Mouse (Mus musculus) natural killer cell, adult 2 months (primary cell): ENCODE measurements at regions not wholly inside any gene's neighbourhood (a gene's known extent, or its start where the extent isn't known, plus 50 kb on each side); places are given as distances from the start of the nearest gene placed in this dataset.

Experiments used
- DNase-seq, 2 experiments: peaks; one replicate each; pipeline ENCODE4 v3.0.0; 2022; ENCODE audit warnings: low spot score in 2 of 2

DNA sequence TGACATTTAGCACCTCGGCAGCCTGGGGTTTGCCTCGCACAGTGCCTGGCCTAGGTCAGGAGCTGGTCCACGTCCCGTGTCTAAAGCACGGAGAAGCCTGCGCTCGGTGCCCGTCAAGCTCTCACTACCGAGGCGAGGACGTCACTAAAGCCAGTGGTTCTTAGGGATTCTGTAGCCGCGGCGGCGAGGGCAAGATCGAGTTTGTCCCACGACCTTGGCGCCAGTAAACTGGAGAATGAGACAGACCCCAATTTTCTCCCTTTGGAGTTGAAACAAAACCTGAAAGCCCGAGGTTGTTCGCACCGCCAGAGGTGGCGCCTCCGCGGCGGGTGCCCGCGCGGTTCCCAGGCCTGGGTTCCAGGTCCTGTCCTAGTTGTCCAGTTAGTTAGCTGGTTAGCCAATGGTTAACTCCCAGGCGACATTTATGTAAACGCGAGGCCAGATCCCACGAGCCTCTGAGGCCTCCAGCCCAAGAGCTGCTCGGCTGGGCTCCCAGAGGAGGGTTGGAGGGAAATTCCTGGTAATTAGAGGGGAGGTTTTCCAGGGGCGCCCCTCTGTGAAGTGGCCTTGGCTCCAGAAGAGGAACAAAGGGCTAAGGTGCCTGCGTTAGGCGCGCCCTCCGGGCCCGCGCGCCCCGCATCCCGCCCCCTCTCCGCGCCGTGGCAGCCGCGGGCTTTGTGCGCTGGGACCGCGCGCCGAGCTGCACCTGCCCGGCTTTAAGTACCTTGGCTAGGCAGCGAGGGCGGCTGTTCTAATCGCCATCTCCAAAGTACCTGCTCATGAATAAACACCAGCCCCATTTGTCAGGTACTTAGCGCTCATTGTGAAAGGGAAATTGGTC lies 74.0 kb downstream of the Rhcg start:
- no peak for DNase-seq

DNA sequence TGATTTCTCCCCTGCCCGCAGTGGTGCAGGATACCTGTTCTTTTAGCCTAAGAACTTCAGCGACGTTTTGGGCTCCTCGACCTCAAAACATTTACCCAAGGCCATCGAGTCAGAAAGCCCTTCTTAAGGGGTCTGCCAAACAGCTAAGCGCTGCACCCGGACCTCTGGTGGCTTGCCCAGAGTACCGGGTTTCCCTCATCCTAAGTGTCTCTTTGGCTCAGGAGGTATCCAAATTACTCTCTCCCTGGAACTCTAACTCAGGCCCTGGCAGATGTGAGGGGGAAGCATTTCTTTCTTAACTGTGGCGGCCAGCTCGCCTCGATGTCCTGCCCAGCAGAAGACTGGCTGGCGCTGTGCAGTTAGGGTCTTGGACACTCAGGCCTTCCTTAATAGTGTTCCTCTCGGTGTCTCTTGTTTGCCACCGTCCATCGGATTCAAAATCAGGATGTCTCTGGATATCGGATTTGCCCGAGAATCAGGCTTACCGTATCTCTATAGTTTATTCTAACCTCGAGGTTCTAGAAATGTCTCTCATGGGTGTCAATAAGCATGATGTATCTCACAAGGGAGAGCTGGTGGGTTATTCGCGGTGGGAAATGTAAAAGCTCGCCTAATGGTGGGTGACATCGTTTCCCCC lies 75.0 kb downstream of the Rhcg start:
- DNase-seq: no peak

DNA sequence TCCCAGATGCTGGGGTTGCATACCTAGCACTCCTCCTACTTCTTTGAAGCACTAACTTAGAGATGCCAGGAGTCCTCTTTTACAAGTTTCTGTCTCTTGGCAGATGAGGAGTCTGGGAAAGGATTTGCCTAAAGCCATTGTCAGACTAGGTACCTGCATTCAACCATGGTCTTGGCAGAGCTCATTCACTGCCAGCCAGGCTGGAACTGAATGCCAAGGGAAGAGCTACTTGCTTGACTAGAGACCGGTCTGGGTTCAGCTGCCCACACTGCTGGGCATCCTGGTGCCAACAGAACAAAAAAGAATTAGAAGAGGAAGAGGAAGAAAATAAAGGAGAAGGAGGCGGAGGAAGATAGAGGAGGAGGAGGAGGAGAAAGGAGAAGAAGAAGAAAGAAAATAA lies 74.1 kb upstream of the Polg start:
- DNase-seq: no peak

DNA sequence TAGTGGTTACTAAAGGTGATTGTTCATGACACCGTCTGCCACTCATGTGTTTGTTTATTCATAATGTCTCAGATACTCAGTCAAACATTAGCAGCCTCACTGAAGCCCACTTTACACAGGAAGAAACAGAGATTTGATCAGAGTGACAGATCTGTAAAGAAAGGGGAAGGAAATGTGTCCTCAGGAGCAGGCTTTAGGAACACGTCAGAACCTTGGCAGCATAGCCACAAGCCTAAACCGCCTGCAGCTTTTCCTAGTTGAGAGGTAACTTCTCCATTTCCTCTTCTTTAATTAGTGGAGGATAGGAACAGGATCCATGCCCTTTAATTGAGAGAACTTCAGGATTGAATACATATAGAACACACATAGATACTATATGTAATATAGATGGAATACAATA lies 73.3 kb upstream of the Polg start:
- DNase-seq: no peak

DNA sequence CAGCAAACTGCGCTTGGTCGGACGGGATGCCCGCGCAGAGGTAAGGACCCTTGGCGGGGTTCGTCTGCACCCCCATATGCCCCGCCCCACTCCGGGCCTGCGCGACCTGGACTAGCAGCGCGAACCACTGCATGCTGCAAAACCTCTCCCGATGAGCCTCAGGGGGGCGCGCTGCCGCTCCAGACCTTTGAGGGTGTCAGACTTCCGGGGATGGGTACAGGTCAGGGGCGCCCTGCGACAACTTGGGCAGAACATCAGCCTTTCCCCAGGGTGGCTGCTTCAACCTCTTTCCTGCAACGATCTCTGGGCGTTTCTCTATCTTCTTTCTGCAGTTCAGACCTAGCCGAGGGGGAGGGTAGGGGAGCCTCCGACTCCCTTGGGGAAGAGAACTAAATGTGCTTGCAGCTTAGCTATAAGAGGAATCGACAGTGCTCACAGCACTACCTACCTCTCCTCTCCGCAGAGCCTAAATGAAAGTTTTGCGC lies 70.0 kb upstream of the Polg start:
- peak; percentile 4 to 9 for DNase-seq

DNA sequence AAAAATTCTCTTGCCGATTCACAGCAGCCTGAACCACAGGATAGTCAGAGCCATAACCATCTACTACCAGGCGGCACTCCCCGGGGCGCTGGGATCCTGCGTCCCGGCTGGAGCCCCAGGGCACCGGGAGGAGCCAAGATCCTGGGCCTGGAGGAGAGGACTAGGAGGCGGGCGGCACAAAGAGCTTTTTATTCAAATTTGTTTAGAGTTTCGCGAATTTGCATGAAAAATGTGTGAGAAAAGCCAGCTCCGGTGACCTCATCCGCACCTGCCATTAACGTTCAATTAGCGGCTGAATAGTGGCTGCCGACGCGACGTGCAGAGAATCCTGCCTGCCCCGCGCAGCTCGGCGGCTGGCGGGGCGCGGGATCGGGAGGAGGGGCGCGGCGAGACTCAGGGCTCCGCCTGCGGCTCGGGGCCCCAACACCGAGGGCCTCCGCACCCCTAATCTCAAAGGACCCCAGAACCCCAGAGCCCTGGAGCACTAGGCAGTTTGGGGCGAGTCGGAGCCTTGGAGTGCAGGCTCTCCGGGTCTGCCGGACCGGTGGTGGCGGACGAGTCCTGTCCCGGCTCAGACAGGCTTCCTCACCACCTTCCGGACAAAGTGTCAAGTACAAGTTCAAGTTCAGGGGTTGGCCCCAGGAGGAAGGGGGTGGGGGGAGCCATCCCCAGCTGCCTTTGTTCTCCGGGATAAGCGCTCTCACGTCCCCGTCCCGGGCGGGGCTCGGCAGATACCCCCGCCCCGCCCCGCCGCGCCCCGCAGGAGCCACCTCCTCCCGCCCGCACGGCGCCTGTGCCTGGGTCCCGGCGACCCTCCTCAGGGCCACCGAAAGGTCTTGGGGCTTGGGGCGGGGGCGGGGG lies 69.3 kb upstream of the Polg start:
- DNase-seq: peak in 1 of 2 experiments; percentile 8

DNA sequence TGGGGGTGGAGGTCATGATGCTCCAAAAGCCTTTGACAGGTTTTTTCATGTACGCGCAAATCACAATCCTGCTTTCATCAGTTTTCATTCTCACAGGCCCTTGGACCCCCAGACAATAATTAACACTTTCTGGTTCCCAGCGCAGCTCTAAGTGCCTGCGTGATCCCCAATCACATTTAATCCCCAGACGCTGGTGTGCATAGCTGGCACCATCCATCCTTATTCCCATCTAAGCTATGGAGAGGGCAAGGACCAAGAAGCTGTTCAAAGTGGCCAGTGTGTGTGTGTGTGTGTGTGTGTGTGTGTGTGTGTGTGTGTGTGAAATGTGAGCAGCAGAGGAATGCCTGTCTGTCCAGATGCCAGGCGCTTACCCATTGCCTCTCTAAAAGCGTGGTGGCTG lies 68.7 kb upstream of the Polg start:
- DNase-seq: no peak

DNA sequence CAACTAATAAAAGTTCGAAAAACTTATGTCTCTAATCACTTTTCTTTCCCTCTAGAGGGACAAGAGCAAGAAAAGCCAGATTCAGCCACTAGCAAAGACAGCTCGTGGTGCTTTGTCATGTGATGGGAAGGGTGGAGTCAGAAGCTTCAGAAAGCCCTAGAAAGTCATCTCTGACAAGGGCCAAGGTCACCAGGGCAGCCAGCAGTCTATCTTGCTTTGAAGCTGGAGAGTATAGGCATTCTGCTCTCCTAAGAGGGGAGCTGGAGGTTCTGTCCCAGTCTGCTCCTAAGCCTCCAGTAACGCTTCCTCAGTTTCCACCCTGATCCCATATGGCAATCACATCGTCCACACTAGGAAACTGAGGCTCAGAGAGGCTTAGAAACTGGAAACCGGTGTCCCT lies 68.2 kb upstream of the Polg start:
- DNase-seq: no peak

DNA sequence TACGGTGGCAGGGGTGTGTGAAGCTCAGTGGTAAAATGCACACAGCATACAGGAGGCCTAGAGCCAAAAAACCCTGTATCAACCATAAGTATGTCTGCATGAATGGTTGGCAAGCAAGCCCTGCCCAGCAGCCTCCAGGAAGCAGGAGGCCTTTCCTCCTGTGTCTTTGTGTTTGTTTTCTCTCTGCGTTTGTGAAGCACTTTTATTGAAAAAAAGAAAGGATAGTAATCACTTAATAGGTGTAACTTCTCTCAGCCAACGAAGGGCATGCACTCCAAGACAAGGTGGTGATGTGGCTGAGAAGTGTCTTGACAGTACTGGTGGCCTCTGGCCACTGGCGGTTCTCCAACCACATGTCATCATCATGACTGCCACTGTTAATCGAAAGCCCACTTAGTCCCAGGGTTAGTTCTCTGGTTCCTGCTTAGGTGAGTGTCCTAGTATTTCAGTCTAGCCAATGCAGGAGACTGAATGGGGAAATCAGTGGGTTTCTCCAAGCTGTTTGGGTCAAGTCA lies 66.5 kb upstream of the Polg start:
- DNase-seq: no peak

DNA sequence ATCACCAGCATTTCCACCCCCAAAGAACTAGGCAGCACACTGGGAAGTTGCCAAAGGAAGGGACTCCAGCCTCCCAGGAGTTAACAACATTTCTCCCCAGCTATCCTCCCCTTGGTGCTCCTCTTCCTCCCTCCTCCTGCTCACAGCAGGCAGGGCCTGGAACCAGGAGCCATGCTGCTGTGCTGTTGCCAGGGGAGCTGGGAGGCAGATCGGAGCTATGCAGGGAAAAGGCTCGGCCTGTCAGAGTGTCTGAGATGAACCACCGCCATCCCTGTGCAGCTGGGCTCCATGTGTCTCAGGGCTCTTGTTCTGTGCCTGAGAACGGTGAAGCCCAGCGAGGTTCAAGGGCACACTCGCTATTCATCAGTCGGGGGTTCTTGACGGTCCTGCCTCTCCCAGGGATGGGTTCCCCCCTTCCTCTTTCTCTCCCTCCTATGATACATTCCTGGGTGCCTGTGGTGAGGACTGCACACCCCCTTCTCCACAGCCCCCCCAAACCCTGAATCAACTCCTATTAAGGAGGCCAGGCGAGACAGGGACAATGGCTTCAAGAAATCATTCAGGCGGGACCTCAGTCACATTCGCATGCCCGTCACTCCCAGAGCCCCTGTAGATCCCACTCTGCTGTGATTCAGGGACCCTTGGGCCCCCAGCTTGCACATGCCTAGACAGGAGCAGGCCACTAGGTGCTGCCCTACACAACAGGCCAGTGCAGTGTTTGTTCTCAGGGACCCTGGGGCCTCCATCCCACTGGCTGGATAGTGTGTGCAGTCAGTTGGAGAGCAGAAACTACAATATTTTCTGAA lies 65.6 kb upstream of the Polg start:
- DNase-seq: no peak

DNA sequence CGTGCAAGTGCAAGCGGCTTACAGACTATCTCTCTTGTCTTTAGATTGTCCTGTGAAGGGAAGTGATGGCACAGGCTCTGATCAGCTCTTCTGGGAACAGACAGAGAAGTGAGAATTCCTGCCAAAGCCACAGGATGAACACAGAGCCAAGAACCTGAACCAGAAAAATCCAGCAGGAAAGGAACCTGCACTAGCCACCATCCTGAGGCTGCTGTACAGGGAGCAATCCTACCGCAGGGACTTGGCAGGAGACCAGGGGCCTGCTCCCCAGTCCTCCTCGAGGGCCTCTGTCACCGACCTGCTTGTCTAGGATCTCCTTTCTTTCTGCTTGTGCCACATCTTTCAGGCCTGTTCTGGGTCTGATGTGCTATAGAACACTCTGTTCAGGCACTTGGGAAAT lies 65.0 kb upstream of the Polg start:
- DNase-seq: no peak

DNA sequence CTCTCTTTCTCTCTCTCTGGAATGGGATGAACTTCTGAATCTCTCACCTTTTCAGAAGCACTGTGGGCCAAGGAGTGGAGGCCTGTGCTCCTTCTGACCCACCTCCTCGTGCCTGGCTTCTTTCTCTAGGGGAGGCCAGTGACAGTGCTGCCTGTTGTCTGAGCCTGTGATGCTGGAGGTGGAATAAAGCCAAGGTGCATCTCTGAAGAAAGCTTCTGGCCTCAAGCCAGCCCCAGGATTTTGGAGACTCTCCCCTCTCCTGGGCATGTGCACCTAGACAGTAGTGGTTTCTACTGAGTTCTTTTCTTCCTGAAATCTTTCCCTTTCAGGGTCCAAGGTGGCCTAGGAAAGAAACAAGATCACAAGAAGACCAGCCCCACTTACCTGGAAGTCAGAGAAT lies 63.3 kb upstream of the Polg start:
- no peak for DNase-seq

DNA sequence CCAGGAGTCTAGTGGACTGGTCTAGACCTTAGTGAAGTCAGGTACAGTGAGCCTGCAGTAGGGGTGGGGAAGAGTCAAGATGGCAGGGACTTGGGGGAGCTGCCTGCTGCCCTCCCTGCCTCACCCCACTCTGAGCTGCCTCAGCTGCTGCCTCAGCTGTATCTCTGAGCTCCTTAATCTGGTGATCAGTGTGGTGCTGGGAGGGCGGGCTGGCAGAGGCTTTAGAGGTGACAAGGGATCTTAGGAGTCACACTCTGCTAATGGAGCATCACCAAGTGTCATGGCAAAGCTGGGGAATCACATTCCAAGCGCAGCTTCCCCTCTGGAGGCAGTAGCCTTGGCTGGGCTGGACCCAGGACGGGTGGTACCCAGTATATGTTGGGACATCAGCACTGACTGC lies 61.8 kb upstream of the Polg start:
- no peak for DNase-seq

DNA sequence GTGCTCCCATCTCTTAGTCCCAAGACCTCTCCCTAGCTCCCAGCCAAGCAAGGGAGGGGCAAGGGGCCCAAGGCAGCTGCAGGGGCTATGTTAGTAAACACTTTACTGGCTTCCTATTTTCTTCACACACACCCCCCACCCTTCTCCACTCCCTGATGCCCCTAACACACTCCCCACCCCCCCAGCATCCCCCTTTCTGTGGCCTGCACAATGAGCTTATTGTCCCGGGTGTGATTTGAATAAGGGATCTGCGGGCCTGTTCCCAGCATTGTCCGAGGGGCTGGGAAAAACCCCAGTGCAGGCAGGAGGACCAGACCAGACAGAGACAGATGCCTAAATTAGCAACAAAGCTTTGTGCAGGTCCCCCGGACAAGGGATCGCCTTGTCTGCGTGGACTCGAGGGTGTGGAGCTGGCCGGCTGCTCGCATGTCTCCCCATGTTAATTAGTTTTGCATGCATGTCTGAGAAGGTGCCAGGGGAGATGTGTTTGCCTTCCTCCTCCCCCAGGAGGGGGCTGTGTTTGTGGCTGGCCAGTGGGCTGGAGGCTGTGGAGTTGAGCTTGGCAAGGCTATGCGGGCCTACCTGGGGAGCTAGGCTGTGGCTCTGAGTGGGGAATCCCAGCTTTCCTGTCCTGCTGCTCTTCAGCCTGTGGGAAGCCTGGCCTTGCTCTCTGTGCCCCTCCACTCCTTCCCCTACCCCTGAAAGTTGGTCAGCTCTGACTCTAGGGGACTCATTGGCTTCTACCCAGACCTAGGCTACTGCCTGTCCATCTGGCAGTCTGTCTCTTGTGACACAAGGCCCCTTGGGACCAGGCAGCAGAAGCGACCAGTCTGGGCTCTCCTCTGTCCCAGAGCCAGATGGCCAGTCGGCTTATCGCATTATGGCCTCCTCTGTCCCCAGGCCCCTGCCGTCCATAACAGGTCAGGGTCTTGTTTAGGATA lies 59.8 kb upstream of the Polg start:
- DNase-seq: no peak

DNA sequence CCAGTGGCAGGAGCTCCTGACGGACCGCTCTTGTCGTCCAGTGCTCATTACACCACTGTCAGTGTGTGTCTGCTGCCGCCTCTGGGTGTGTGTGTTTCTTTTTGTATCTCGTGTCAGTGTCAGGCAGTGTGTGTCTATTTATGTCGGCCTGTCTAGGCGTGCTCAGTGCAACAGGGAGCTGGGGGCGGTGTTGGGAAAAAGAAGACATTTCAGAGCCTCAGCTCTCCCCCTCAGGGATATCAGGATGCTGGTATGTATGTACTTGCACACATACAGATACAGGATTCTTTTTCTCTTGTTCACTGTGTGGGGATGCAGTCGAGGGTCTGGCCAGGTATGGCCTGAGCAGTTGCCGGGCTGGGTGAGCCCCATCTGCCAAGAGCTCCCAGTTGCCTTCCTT lies 58.8 kb upstream of the Polg start:
- no peak for DNase-seq

DNA sequence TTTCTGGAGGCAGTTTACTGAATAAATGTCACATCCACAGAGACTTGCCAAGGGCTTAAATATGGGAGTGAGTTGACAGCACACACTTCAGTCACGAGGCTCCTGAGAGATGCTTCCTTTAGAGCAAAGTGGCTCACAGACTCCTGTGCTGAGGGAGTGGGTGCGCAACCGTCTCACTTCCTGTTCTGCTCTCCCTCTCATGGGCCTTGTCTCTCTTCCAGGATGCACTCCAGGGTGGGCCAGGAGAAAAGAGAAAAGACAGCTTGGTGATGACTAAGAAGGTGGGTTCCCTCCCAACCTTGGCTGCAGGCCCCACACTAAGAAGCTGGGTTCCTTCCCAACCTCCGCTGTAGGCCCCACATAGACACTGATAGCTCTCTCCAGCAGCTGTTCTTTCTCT lies 57.5 kb upstream of the Polg start:
- no peak for DNase-seq

DNA sequence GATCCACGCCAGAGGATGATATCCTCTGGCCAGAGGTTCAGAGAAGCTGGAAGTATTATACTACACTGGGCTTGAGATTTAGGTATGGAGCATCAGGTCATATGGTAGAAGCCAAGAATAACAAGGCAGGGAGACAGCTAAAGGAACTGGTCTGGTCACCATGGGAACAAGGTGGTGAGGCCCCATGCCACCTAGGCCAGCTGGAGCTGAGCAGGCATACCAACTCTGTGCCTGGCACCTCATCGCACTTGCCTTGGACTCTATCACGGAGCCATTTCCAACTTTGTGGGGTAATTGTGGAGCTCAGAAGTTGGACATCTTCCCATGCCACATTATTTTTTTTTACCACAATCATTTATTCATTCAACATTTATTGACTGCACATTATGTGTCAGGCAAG lies 55.9 kb upstream of the Polg start:
- no peak for DNase-seq

DNA sequence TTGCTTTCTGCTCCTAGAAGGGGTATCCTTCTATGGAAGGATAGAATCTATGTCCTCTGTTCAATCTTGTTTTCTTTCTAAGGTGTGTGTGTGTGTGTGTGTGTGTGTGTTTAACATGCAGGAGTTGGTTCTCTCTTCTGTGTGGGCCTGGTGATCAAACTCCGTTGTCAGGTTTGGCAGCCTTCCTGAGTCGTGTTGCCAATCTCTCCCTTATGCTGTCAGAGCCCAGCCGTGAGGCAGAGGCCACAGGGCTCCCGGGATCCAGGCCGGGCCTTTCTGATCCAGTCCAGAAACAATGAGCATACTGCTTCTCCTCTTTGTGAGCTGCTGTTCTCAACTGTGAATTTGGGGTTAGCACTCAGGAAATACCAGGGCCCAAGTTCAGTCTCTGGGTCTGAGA lies 55.1 kb upstream of the Polg start:
- DNase-seq: no peak

DNA sequence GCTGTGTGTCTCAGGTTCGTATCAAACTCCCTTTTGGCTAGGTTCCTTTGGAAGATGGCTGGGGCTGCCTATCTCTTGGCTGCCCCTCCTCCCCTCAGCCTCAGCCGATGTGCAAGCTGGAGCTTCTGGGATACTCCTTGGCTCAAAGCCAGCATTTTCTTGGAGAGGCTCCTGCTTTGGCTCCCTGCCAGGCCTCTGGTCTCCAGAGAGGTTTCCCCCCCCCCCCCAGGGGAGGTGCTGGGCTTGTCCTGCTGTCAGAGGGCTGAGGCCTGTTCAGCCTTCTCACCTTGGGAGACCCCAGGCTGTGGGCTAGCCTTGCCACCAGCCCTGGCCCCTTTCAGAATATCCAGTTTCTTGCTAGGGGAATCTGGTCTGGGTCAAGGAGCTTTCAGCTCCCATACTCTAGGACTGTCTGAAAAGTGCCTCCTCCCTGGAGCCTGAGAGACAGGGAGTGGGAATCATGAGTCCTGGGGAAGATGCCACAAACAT lies 54.1 kb upstream of the Polg start:
- DNase-seq: no peak

DNA sequence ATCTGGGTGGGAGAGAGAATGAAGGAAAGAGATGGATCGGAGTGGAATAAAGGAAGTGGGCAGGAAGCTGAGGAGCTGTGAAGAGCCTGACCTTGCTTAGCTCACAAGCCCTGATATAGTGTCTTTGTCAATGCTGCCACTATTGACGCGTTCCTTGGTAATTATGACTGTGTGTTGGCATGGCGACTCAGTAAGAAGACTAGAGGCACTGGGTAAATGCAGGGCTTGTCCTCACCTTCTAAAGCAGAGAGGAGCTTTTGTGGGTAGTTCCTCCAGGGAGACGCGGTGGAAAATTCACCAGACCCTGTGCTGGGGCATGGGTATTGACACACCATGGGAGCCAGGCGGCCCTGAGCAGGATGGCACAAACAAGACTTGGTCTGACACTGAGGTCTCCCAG lies 52.8 kb upstream of the Polg start:
- no peak for DNase-seq
